Mouse (Mus musculus) heart, adult 11 months (tissue): Measurements from ENCODE around the gene Krtap10-10.

Experiments
- DNase-seq: peaks from one replicate; pipeline ENCODE4 v3.0.0; 2022

Krtap10-10 gene

DNA sequence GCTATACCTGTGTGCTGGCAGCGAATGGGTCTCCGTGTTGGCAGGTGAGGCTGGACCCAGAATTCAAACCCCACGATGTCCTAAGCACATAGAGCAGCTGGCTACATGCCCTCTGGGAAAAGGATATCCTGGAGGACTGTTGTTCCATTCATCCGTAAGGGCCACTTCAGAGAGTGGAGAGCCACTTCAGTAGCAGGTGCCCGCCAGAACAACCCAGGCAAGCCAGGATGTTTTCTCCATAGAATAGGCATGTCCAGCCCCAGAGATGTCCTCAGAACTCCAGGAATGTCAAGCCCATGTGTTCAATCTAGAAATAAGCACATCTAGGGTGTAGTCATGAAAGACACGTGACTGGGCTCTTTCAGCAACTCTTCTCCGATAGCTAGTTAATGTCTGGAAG is 33.9 kb downstream of the Krtap10-10 start:
- DNase-seq, result no peak

DNA sequence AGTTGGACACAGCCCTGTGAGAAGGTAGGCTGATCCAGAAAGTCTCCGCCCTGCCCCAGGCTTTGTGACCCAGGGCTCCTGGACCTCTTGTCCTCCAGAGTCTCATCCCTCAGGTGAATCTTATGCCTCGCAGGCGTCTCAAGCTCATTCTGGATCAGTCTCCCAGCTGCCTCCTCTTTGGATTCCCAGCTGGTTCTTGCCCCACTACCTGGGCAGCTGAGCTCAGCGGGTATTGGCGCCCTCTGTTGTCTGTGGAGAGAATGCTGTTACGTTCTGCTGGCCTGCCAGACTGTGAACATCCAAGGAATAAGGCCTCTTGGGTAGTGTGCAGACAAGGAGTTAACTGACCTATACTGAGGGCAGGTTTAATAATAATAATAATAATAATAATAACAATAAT is 43.2 kb downstream of the Krtap10-10 start:
- no peak for DNase-seq

DNA sequence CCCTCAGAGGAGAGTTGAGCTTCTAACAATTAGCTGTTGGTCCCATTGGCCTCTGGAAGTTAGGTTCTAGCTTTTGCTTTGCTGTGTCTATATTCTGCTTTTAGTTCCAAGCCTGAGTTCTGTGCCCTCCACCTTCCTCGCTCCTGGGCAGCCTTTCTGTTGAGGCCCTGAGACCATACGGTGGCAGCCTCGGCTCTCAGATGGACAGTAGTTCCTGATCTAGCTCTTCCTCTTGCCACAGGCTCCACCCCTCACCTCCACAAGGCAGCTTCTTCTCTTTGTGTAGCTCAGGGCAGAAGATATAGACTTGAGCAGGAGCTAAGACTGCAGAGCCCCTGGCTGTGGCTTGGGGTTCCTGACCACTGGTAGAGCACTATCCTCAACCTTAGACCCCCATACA is 44.6 kb downstream of the Krtap10-10 start:
- no peak for DNase-seq

DNA sequence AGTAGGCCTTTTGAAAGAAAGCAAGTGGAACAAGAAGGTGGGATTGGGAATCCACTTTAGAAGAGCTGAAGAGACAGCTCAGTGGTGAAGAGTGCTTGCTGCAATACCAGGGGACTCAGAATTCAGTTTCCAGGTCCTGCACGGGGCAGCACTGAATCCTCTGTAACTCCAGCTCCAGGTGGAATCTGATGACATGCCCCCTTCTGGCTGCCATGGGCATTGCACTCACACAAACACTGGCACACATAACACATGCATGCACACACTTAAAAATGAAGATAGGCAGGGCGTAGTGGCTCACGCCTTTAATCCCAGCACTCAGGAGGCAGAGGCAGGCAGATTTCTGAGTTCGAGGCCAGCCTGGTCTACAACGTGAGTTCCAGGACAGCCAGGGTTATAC is 46.8 kb downstream of the Krtap10-10 start:
- DNase-seq, result no peak

GRCm38 (mm10) chr10:77886007-77886747 is 50.4 kb downstream of the Krtap10-10 start:
- DNase-seq, result no peak
